11 mouse cellular contexts compared by ENCODE assay signal in genomic region chr2:85012679-85013078, GRCm38 (mm10). TPM values are rescaled to one million over a fixed set of nuclear protein-coding genes. Genes with fewer than 3 reads are reported as not detected.
DNase-seq lines count a peak whose midpoint lies in the region; ATAC-seq and TF ChIP-seq lines count a peak whose summit lies in the region.
"Had no signal": no experiment of that assay in that cellular context is flagged by ENCODE, and none has a peak within 500 bp of the region (broad histone marks: within the 10 kb centered on the region; RNA-seq: fewer than 3 reads in every experiment).

No protein-coding gene starts in this region.

- peak; percentile 71 for DNase-seq in forebrain, postnatal 0 days
- DNase-seq in forebrain, embryonic 10.5 days (ENCODE audit: extremely low spot score, low spot score) = no peak
- DNase-seq in limb, embryonic 14.5 days (ENCODE audit: low spot score) = no peak
- DNase-seq in limb, embryonic 10.5 days (ENCODE audit: low spot score) = no peak
- no peak for DNase-seq in thymus, postnatal 36 days
- DNase-seq: kidney, adult 18-20 months had no signal

- no peak for TF ChIP-seq POLR2A in limb, embryonic 14.5 days (IDR thresholded peaks at IDR 0.05; ENCODE audit: borderline replicate concordance, extremely low read depth, insufficient read depth, insufficient read length)

- no peaks in the 10 kb centered on the region for H3K36me3 ChIP-seq in forebrain, postnatal 0 days (ENCODE audit: insufficient read depth)
- no peaks in the 10 kb centered on the region for H3K36me3 ChIP-seq in forebrain, embryonic 10.5 days (replicated peaks)
- H3K36me3 ChIP-seq in limb, embryonic 14.5 days (ENCODE audit: control insufficient read depth, insufficient read depth, low read length) = no peaks in the 10 kb centered on the region
- H3K36me3 ChIP-seq in limb, embryonic 10.5 days = no peaks in the 10 kb centered on the region
- H3K36me3 ChIP-seq in erythroblast, embryonic 14.5 days (ENCODE audit: control insufficient read depth) = peaks cover 4% of the 10 kb centered on the region
- no peaks in the 10 kb centered on the region for H3K36me3 ChIP-seq in intestine, embryonic 16.5 days (ENCODE audit: control insufficient read depth, insufficient read depth, low read length)

- no peaks in the 10 kb centered on the region for H3K4me1 ChIP-seq in forebrain, postnatal 0 days (ENCODE audit: insufficient read depth)
- H3K4me1 ChIP-seq in forebrain, embryonic 10.5 days = no peaks in the 10 kb centered on the region
- H3K4me1 ChIP-seq in limb, embryonic 14.5 days (ENCODE audit: control insufficient read depth, insufficient read depth, low read length) = peaks cover 5% of the 10 kb centered on the region
- peaks cover 5% of the 10 kb centered on the region; the same call in 1 of the 2 replicates for H3K4me1 ChIP-seq in limb, embryonic 10.5 days
- peaks cover 75% of the 10 kb centered on the region for H3K4me1 ChIP-seq in erythroblast, embryonic 14.5 days (ENCODE audit: control insufficient read depth)
- H3K4me1 ChIP-seq in intestine, embryonic 16.5 days (ENCODE audit: control insufficient read depth, insufficient read depth, low read length) = peaks cover 27% of the 10 kb centered on the region

- no peaks in the 10 kb centered on the region for H3K27me3 ChIP-seq in forebrain, postnatal 0 days (ENCODE audit: insufficient read depth, low read length)
- no peaks in the 10 kb centered on the region for H3K27me3 ChIP-seq in forebrain, embryonic 10.5 days (ENCODE audit: poor library complexity, severe bottlenecking)
- no peaks in the 10 kb centered on the region for H3K27me3 ChIP-seq in limb, embryonic 14.5 days (ENCODE audit: control insufficient read depth, insufficient read depth, low read length)
- H3K27me3 ChIP-seq in limb, embryonic 10.5 days (ENCODE audit: low read depth, poor library complexity, severe bottlenecking) = no peaks in the 10 kb centered on the region
- no peaks in the 10 kb centered on the region for H3K27me3 ChIP-seq in erythroblast, embryonic 14.5 days (ENCODE audit: control insufficient read depth)
- H3K27me3 ChIP-seq in intestine, embryonic 16.5 days (replicated peaks; ENCODE audit: control insufficient read depth, insufficient read depth, low read length) = no peaks in the 10 kb centered on the region

- no peak for TF ChIP-seq CTCF in forebrain, postnatal 0 days (IDR thresholded peaks at IDR 0.05; ENCODE audit: low read depth)

- no peaks in the 10 kb centered on the region for H3K9me3 ChIP-seq in forebrain, postnatal 0 days (ENCODE audit: low read length)
- no peaks in the 10 kb centered on the region for H3K9me3 ChIP-seq in forebrain, embryonic 10.5 days
- H3K9me3 ChIP-seq in limb, embryonic 14.5 days (ENCODE audit: control insufficient read depth, low read length) = no peaks in the 10 kb centered on the region
- no peaks in the 10 kb centered on the region for H3K9me3 ChIP-seq in limb, embryonic 10.5 days (replicated peaks)
- no peaks in the 10 kb centered on the region for H3K9me3 ChIP-seq in erythroblast, embryonic 14.5 days (ENCODE audit: control insufficient read depth, low read length)
- no peaks in the 10 kb centered on the region for H3K9me3 ChIP-seq in intestine, embryonic 16.5 days (ENCODE audit: control insufficient read depth, low read length)

- no peak overlapping the region for H3K9ac ChIP-seq in forebrain, postnatal 0 days
- no peak overlapping the region for H3K9ac ChIP-seq in limb, embryonic 14.5 days (ENCODE audit: low read depth, low read length, severe bottlenecking)
- H3K9ac ChIP-seq in intestine, embryonic 16.5 days (ENCODE audit: low read depth, low read length) = no peak overlapping the region

- ATAC-seq in forebrain, postnatal 0 days = peak; percentile 68
- ATAC-seq in limb, embryonic 14.5 days (ENCODE audit: low FRiP score, low read depth) = no peak
- peak; percentile 78 for ATAC-seq in megakaryocyte-erythroid progenitor cell, adult 5-6 weeks (replicated peaks; ENCODE audit: low FRiP score, low TSS enrichment, poor library complexity, severe bottlenecking)
- ATAC-seq in intestine, embryonic 16.5 days = no peak

- 75% methylated on average over 14 of the region's 14 CpGs for WGBS in forebrain, postnatal 0 days
- WGBS in forebrain, embryonic 10.5 days = 88% methylated on average over 14 of the region's 14 CpGs
- 78% methylated on average over 14 of the region's 14 CpGs for WGBS in limb, embryonic 14.5 days
- WGBS in limb, embryonic 10.5 days = 87% methylated on average over 14 of the region's 14 CpGs
- WGBS in intestine, embryonic 16.5 days = 80% methylated on average over 14 of the region's 14 CpGs

- no peak overlapping the region for H3K27ac ChIP-seq in forebrain, postnatal 0 days (ENCODE audit: low read depth, low read length)
- H3K27ac ChIP-seq in forebrain, embryonic 10.5 days = no peak overlapping the region
- H3K27ac ChIP-seq in limb, embryonic 14.5 days (replicated peaks; ENCODE audit: low read depth, low read length) = peak overlapping the region; percentile 38; the same call in 1 of the 2 replicates
- no peak overlapping the region for H3K27ac ChIP-seq in limb, embryonic 10.5 days
- H3K27ac ChIP-seq in intestine, embryonic 16.5 days (ENCODE audit: low read length) = no peak overlapping the region

- no peak overlapping the region for H3K4me3 ChIP-seq in forebrain, postnatal 0 days (ENCODE audit: low read depth, low read length)
- no peak overlapping the region for H3K4me3 ChIP-seq in forebrain, embryonic 10.5 days
- no peak overlapping the region for H3K4me3 ChIP-seq in limb, embryonic 14.5 days (replicated peaks; ENCODE audit: low read length)
- H3K4me3 ChIP-seq in limb, embryonic 10.5 days = no peak overlapping the region
- H3K4me3 ChIP-seq in erythroblast, embryonic 14.5 days (replicated peaks) = peak overlapping the region; percentile 63
- H3K4me3 ChIP-seq in intestine, embryonic 16.5 days (ENCODE audit: low read length) = no peak overlapping the region

- H3K4me2 ChIP-seq in forebrain, postnatal 0 days (ENCODE audit: low read depth) = no peak overlapping the region
- H3K4me2 ChIP-seq in limb, embryonic 14.5 days (replicated peaks; ENCODE audit: low read depth, low read length, severe bottlenecking) = no peak overlapping the region
- H3K4me2 ChIP-seq in intestine, embryonic 16.5 days (ENCODE audit: low read depth, low read length) = no peak overlapping the region

RNA-seq across cellular contexts. Expression of gene Ssrp1, which starts 24.4 kb away (rescaled TPM):
- 131 and 144 TPM in 2 replicates for total RNA-seq in forebrain, postnatal 0 days (2014; rRNA removed)
- 137 and 155 TPM in 2 replicates for polyA plus RNA-seq in forebrain, postnatal 0 days (2015; fragmentation: Nextera tagmentation; extraction: Ambion mirVana)
- polyA plus RNA-seq in forebrain, embryonic 10.5 days (2016; fragmentation: Nextera tagmentation; extraction: Ambion mirVana) = 433 and 446 TPM in 2 replicates
- 256 and 265 TPM in 2 replicates for polyA plus RNA-seq in limb, embryonic 14.5 days (2012; rRNA removed)
- polyA plus RNA-seq in limb, embryonic 14.5 days (2014; fragmentation: Nextera tagmentation; extraction: Ambion mirVana) = 242 and 263 TPM in 2 replicates
- 421 and 433 TPM in 2 replicates for polyA plus RNA-seq in limb, embryonic 10.5 days (2016; fragmentation: Nextera tagmentation; extraction: Ambion mirVana)
- polyA plus RNA-seq in erythroblast, embryonic 14.5 days (2012) = 10.0 and 10.9 TPM in 2 replicates
- 245 and 274 TPM in 2 replicates for total RNA-seq in megakaryocyte-erythroid progenitor cell, adult 5-6 weeks (2014; fragmentation: Nextera tagmentation)
- 432 and 481 TPM in 2 replicates for total RNA-seq in megakaryocyte-erythroid progenitor cell, adult 5-6 weeks (2017)
- 212 and 244 TPM in 2 replicates for polyA plus RNA-seq in intestine, embryonic 16.5 days (2015; fragmentation: Nextera tagmentation; extraction: Ambion mirVana)

RNA-seq across cellular contexts. Expression of gene P2rx3, which starts 24.6 kb away (rescaled TPM):
- 1.2 TPM in 1 of 2 replicates, not detected in the other for total RNA-seq in forebrain, postnatal 0 days (2014; rRNA removed)
- 0.35 and 0.41 TPM in 2 replicates for polyA plus RNA-seq in forebrain, postnatal 0 days (2015; fragmentation: Nextera tagmentation; extraction: Ambion mirVana)
- 2.7 and 3.6 TPM in 2 replicates for polyA plus RNA-seq in forebrain, embryonic 10.5 days (2016; fragmentation: Nextera tagmentation; extraction: Ambion mirVana)
- 0.45 and 0.69 TPM in 2 replicates for polyA plus RNA-seq in limb, embryonic 14.5 days (2012; rRNA removed)
- 0.43 and 0.81 TPM in 2 replicates for polyA plus RNA-seq in limb, embryonic 14.5 days (2014; fragmentation: Nextera tagmentation; extraction: Ambion mirVana)
- polyA plus RNA-seq in limb, embryonic 10.5 days (2016; fragmentation: Nextera tagmentation; extraction: Ambion mirVana) = 2.1 and 2.8 TPM in 2 replicates
- polyA plus RNA-seq in erythroblast, embryonic 14.5 days (2012) = not detected in 2 replicates
- 1.1 and 2.0 TPM in 2 replicates for total RNA-seq in megakaryocyte-erythroid progenitor cell, adult 5-6 weeks (2014; fragmentation: Nextera tagmentation)
- total RNA-seq in megakaryocyte-erythroid progenitor cell, adult 5-6 weeks (2017) = not detected in 2 replicates
- 1.1 and 1.3 TPM in 2 replicates for polyA plus RNA-seq in intestine, embryonic 16.5 days (2015; fragmentation: Nextera tagmentation; extraction: Ambion mirVana)
- total RNA-seq: hematopoietic stem cell, adult 5-6 weeks had no signal

RNA-seq across cellular contexts. Expression of gene Prg3, which starts 24.7 kb away (rescaled TPM):
- not detected in 2 replicates for total RNA-seq in forebrain, postnatal 0 days (2014; rRNA removed)
- polyA plus RNA-seq in forebrain, postnatal 0 days (2015; fragmentation: Nextera tagmentation; extraction: Ambion mirVana) = not detected in 2 replicates
- polyA plus RNA-seq in forebrain, embryonic 10.5 days (2016; fragmentation: Nextera tagmentation; extraction: Ambion mirVana) = not detected in 2 replicates
- 0.08 TPM in 1 of 2 replicates, not detected in the other for polyA plus RNA-seq in limb, embryonic 14.5 days (2012; rRNA removed)
- 0.21 TPM in 1 of 2 replicates, not detected in the other for polyA plus RNA-seq in limb, embryonic 14.5 days (2014; fragmentation: Nextera tagmentation; extraction: Ambion mirVana)
- 0.15 TPM in 1 of 2 replicates, not detected in the other for polyA plus RNA-seq in limb, embryonic 10.5 days (2016; fragmentation: Nextera tagmentation; extraction: Ambion mirVana)
- polyA plus RNA-seq in erythroblast, embryonic 14.5 days (2012) = 0.04 TPM in 1 of 2 replicates, not detected in the other
- not detected in 2 replicates for total RNA-seq in megakaryocyte-erythroid progenitor cell, adult 5-6 weeks (2014; fragmentation: Nextera tagmentation)
- total RNA-seq in megakaryocyte-erythroid progenitor cell, adult 5-6 weeks (2017) = not detected in 2 replicates
- not detected in 2 replicates for polyA plus RNA-seq in intestine, embryonic 16.5 days (2015; fragmentation: Nextera tagmentation; extraction: Ambion mirVana)
- polyA plus RNA-seq: limb, embryonic 11.5 days had no signal

RNA-seq across cellular contexts. Expression of gene Prg2, which starts 32.4 kb away (rescaled TPM):
- not detected in 2 replicates for total RNA-seq in forebrain, postnatal 0 days (2014; rRNA removed)
- not detected in 2 replicates for polyA plus RNA-seq in forebrain, postnatal 0 days (2015; fragmentation: Nextera tagmentation; extraction: Ambion mirVana)
- not detected in 2 replicates for polyA plus RNA-seq in forebrain, embryonic 10.5 days (2016; fragmentation: Nextera tagmentation; extraction: Ambion mirVana)
- polyA plus RNA-seq in limb, embryonic 14.5 days (2012; rRNA removed) = 0.80 and 1.0 TPM in 2 replicates
- not detected in 2 replicates for polyA plus RNA-seq in limb, embryonic 14.5 days (2014; fragmentation: Nextera tagmentation; extraction: Ambion mirVana)
- 0.18 TPM in 1 of 2 replicates, not detected in the other for polyA plus RNA-seq in limb, embryonic 10.5 days (2016; fragmentation: Nextera tagmentation; extraction: Ambion mirVana)
- polyA plus RNA-seq in erythroblast, embryonic 14.5 days (2012) = 0.11 TPM in 1 of 2 replicates, not detected in the other
- total RNA-seq in megakaryocyte-erythroid progenitor cell, adult 5-6 weeks (2014; fragmentation: Nextera tagmentation) = not detected in 2 replicates
- 0.85 and 3.2 TPM in 2 replicates for total RNA-seq in megakaryocyte-erythroid progenitor cell, adult 5-6 weeks (2017)
- polyA plus RNA-seq in intestine, embryonic 16.5 days (2015; fragmentation: Nextera tagmentation; extraction: Ambion mirVana) = 1.0 TPM in 1 of 2 replicates, not detected in the other

RNA-seq across cellular contexts. Expression of gene Tnks1bp1, which starts 35.1 kb away (rescaled TPM):
- total RNA-seq in forebrain, postnatal 0 days (2014; rRNA removed) = 47.9 and 77.0 TPM in 2 replicates
- polyA plus RNA-seq in forebrain, postnatal 0 days (2015; fragmentation: Nextera tagmentation; extraction: Ambion mirVana) = 15.7 and 22.8 TPM in 2 replicates
- polyA plus RNA-seq in forebrain, embryonic 10.5 days (2016; fragmentation: Nextera tagmentation; extraction: Ambion mirVana) = 26.6 and 36.1 TPM in 2 replicates
- 85.9 and 110 TPM in 2 replicates for polyA plus RNA-seq in limb, embryonic 14.5 days (2012; rRNA removed)
- 16.8 and 17.0 TPM in 2 replicates for polyA plus RNA-seq in limb, embryonic 14.5 days (2014; fragmentation: Nextera tagmentation; extraction: Ambion mirVana)
- 28.7 and 32.0 TPM in 2 replicates for polyA plus RNA-seq in limb, embryonic 10.5 days (2016; fragmentation: Nextera tagmentation; extraction: Ambion mirVana)
- polyA plus RNA-seq in erythroblast, embryonic 14.5 days (2012) = 0.11 and 0.17 TPM in 2 replicates
- 0.20 and 1.2 TPM in 2 replicates for total RNA-seq in megakaryocyte-erythroid progenitor cell, adult 5-6 weeks (2014; fragmentation: Nextera tagmentation)
- total RNA-seq in megakaryocyte-erythroid progenitor cell, adult 5-6 weeks (2017) = 0.69 and 1.0 TPM in 2 replicates
- polyA plus RNA-seq in intestine, embryonic 16.5 days (2015; fragmentation: Nextera tagmentation; extraction: Ambion mirVana) = 34.4 and 36.8 TPM in 2 replicates

Comparison
In these comparisons a context has a peak if more than half of its experiments do, and no peak if none do; other contexts are left out.
1. ATAC-seq: peak in forebrain, postnatal 0 days (single experiment) and megakaryocyte-erythroid progenitor cell, adult 5-6 weeks (single experiment); none in limb, embryonic 14.5 days (single experiment) and intestine, embryonic 16.5 days (single experiment).
2. RNA of gene Ssrp1, which starts 24.4 kb away (polyA plus RNA-seq): 421 to 433 TPM in limb, embryonic 10.5 days, 433 to 446 TPM in forebrain, embryonic 10.5 days, 242 to 265 TPM in limb, embryonic 14.5 days, 212 to 244 TPM in intestine, embryonic 16.5 days and 137 to 155 TPM in forebrain, postnatal 0 days; 10.0 to 10.9 TPM in erythroblast, embryonic 14.5 days; every median in the first group is over 10 times any median in the second.